Mouse (Mus musculus) stomach, embryonic 15.5 days (tissue): ENCODE measurements around the gene Pgr15l. TPM values are rescaled to one million over a fixed set of nuclear protein-coding genes. Genes with fewer than 3 reads are reported as not detected.

Experiments
- ATAC-seq: fragments of 200-750 bp; cut with Nextera tagmentation; 2 replicates; pipeline ENCODE4 v1.8.0; 2017; ENCODE audit warnings: low read depth, moderate number of reproducible peaks, moderate TSS enrichment; ENCODE audit not compliant: insufficient read depth, low FRiP score
- H3K27ac ChIP-seq: fragments of 300-500 bp; sonication (generic); 2 replicates; pipeline ENCODE4 v1.5.1; 2015; ENCODE audit warnings: mild to moderate bottlenecking, inconsistent platforms
- H3K27me3 ChIP-seq: fragments of 300-500 bp; sonication (generic); replicated peaks from 2 replicates; pipeline ENCODE4 v1.6.1; 2015; ENCODE audit warnings: inconsistent platforms
- H3K36me3 ChIP-seq: fragments of 300-500 bp; sonication (generic); 2 replicates; pipeline ENCODE4 v1.6.1; 2015; ENCODE audit warnings: inconsistent platforms
- H3K4me1 ChIP-seq: fragments of 300-500 bp; sonication (generic); 2 replicates; pipeline ENCODE4 v1.6.1; 2015; ENCODE audit warnings: inconsistent platforms
- H3K4me2 ChIP-seq: fragments of 300-500 bp; sonication (generic); 2 replicates; pipeline ENCODE4 v1.6.1; 2015; ENCODE audit warnings: mild to moderate bottlenecking, inconsistent platforms
- H3K4me3 ChIP-seq: fragments of 300-500 bp; sonication (generic); replicated peaks from 2 replicates; pipeline ENCODE4 v1.5.1; 2015; ENCODE audit warnings: inconsistent platforms
- H3K9ac ChIP-seq: fragments of 300-500 bp; sonication (generic); 2 replicates; pipeline ENCODE4 v1.6.1; 2015; ENCODE audit warnings: inconsistent platforms
- H3K9me3 ChIP-seq: fragments of 300-500 bp; sonication (generic); 2 replicates; pipeline ENCODE4 v1.6.1; 2016; ENCODE audit warnings: inconsistent platforms
- WGBS: fragments of 180-500 bp; shearing (Covaris S2); methylation state at CpG from one replicate; pipeline ENCODE4 v1.1.7; 2015; 5-methylcytosine and 5-hydroxymethylcytosine counted together
- polyA plus RNA-seq: library from polyadenylated mRNA; unstranded; fragments of >200 nt; fragmentation: Nextera tagmentation; extraction: Ambion mirVana; gene quantifications from 2 replicates; pipeline ENCODE4 v1.2.1, GENCODE M21; 2015

Gene Pgr15l
- polyA plus RNA-seq: not detected in 2 replicates

GRCm38 (mm10) chrX:97072369-97072768 is at the start of gene Pgr15l:
Pgr15l (plus strand) TSS chrX:97072596.
- 18% methylated on average over 20 of the region's 20 CpGs for WGBS
- no peak within 1 kb of the TSS for H3K4me2 ChIP-seq
- ATAC-seq: no peak

DNA sequence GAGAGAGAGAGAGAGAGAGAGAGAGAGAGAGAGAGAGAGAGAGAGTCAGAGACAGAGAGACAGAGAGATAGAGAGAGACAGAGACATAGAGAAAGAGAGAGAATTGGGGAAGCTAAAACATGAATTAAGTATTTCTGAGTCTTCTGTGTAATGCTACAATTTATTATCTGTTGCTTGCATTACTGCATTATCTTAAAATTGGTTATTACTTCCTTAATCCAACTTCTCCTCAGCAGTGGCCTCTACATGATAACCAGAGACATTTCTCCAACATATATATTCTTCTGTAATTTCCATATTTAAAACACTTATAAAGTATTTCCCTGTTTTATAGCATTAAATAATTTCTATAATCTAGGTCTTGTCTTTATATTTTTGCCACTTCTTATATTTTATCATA is 44.9 kb upstream of the Pgr15l start:
- H3K27ac ChIP-seq: no peak overlapping the region
- no peak for ATAC-seq

More at GRCm38 (mm10) chrX:97072369-97072768, at the start of gene Pgr15l:
- Histone ChIP-seq H3K27ac (no peak within 1 kb of the TSS), H3K36me3 (no peaks in the 10 kb centered on the region), H3K9ac (no peak within 1 kb of the TSS), H3K9me3 (no peaks in the 10 kb centered on the region), H3K4me1 (no peaks in the 10 kb centered on the region), H3K27me3 (0 out of 2 replicates have a peak, but pooled peaks cover 4% of the 10 kb centered on the region), H3K4me3 (no peak within 1 kb of the TSS)

GRCm38 (mm10) chrX:97069816-97070215 is 2.6 kb upstream of the Pgr15l start:
- Histone ChIP-seq H3K4me3 (no peak overlapping the region), H3K9ac (no peak overlapping the region), H3K4me1 (no peaks in the 10 kb centered on the region), H3K9me3 (no peaks in the 10 kb centered on the region), H3K27me3 (0 out of 2 replicates have a peak, but pooled peaks cover 4% of the 10 kb centered on the region), H3K36me3 (no peaks in the 10 kb centered on the region), H3K4me2 (no peak overlapping the region), H3K27ac (no peak overlapping the region)
- WGBS: 22% methylated on average over 11 of the region's 11 CpGs
- ATAC-seq: no peak

More for the DNA sequence above, 44.9 kb upstream of the Pgr15l start:
- no peaks in the 10 kb centered on the region for H3K4me1 ChIP-seq
- H3K27me3 ChIP-seq: no peaks in the 10 kb centered on the region
- H3K9ac ChIP-seq: no peak overlapping the region
- no peak overlapping the region for H3K4me2 ChIP-seq
- H3K9me3 ChIP-seq: no peaks in the 10 kb centered on the region
- no peaks in the 10 kb centered on the region for H3K36me3 ChIP-seq
- no peak overlapping the region for H3K4me3 ChIP-seq
